Mouse (Mus musculus) CD4-positive, CD25-positive, alpha-beta regulatory T cell, adult 2 months (primary cell): ENCODE measurements around the gene Kcnh6.
"Not testable (repeated sequence)": the region's sequence is repeated elsewhere in the genome, so short reads cannot be mapped to it uniquely, and the experiment has no call there.

Experiments used
- DNase-seq: peaks from one replicate; pipeline ENCODE4 v3.0.0-alpha.2; 2012; ENCODE audit warnings: low read depth, low spot score

Kcnh6 gene

GRCm38 (mm10) chr11:106013556-106014225, 5.8 kb downstream of the Kcnh6 start:
- DNase-seq: no peak

GRCm38 (mm10) chr11:106016440-106016839, 8.5 kb downstream of the Kcnh6 start:
- DNase-seq: no peak

GRCm38 (mm10) chr11:106020051-106020763, 12.3 kb downstream of the Kcnh6 start:
- peak; percentile 60 for DNase-seq

DNA sequence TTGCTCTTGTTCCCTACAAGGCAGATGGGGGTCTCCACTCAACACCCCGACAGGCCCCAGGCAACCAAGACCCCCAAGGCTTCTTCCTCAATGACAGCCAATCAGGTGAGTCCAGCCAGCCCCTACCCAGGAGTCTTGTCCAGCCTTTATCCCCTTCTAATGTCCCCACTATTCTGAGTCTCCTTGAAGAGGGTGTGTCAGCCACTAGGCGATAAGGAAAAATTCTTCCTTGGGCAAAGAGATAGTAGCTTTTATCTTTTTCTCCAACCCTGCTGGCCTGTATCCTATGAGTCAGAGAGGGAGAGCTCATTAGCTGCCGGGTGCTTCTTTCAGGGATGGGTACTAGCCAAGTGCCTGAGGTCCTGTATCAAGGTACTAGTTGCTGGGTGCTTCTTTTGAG, 17.9 kb downstream of the Kcnh6 start:
- no peak for DNase-seq

GRCm38 (mm10) chr11:106026465-106027151, 18.7 kb downstream of the Kcnh6 start:
- peak; percentile 89 for DNase-seq

DNA sequence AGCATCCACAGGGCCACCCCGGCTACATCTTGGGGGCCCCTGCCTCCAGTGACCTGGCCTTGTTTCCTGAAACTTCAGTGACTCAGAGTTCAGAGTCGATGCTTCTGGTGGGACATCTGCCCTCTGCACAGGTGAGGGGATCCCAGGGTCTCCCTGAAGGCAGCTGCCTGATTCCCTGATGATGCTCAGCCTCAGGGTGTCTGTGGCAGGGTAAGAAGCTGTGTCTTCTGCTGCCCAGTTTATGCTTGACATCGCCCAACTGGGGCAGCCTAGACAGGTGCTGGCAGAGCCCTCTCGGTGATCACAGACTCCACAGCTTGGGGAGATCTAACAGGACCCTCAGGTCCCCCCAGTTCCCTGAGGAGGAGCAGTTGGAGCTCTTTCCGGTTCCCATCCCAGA, 19.7 kb downstream of the Kcnh6 start:
- DNase-seq: peak; percentile 58

- DNase-seq: not testable (repeated sequence)
Measured at GRCm38 (mm10) chr11:106032074-106032473, 24.1 kb downstream of the Kcnh6 start.

GRCm38 (mm10) chr11:106033491-106033919, 25.6 kb downstream of the Kcnh6 start:
- peak; percentile 90 for DNase-seq

DNA sequence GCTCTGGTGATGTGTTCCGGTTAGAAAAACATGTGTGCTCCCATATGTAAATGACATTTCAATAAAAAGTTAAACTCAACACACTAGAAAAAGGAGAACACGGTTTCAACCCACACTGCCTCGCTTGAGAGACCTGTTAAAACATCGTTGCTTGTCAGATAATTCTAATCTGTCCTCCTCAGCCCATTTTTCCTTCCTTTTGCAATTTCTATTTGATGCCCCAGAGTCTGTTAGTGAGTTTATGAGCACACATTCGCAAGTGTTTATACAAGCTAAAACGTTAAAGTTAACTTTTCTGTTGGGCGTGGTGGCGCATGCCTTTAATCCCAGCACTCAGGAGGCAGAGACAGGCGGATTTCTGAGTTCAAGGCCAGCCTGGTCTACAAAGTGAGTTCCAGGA, 27.1 kb downstream of the Kcnh6 start:
- DNase-seq: no peak

DNA sequence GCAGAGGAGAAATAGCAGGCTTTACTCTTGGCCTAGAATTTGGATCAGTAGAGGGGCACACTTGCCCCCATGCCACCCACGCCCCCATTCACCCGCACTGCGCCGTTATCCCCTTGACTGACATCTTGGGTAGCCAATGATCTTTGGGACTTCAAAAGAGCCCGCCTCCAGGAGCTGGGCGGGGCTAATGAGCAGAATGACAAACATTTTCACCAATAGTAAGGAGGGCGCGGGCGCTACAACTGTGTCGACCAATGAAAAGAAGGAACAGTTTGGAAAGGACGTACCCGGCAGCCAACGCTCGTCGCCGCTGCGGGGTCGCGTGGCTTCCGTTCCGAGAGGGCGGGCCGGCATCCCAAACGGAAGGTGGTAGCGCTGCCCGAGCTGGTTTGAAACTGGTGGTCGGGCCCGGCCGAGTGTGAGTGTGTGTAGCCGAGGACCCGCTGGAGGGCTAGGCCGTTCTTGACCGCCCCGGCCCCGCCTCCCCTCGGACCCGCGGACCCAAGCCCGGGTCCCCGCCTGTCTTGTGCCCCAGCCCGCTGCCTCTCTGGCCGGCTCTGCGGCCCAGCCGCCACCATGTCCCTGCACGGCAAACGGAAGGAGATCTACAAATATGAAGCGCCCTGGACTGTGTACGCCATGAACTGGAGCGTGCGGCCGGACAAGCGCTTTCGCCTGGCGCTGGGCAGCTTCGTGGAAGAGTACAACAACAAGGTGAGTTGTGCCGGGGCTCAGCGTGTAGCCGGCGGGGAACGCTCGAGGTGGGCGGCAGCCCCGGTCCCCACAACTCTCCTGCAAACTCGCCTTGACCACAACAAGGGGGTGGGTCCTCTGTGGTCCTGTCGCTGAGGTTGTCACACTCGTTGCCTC, 28.9 kb downstream of the Kcnh6 start, which contains the start of gene Dcaf7:
TSS of gene Dcaf7 (plus strand) at position 325 of the 870 bp plus-strand sequence.
- DNase-seq: peak; percentile 97

DNA sequence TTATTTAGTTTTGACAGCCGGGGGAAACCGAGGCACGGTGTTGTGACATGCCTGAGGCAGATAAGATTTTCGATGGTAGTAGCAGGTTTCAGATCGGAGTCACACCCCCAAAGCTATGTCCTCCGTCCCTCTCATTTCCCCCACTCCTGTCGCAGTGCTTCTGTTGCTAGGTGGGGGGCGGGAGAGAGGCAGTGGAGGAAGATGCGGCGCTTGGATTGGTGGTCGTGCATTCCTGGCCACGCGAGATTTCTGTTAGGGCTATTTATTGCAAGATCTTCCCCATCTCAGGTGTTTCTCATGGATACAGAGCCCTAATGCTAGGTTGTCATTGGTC, 29.5 kb downstream of the Kcnh6 start:
- DNase-seq: peak; percentile 34

DNA sequence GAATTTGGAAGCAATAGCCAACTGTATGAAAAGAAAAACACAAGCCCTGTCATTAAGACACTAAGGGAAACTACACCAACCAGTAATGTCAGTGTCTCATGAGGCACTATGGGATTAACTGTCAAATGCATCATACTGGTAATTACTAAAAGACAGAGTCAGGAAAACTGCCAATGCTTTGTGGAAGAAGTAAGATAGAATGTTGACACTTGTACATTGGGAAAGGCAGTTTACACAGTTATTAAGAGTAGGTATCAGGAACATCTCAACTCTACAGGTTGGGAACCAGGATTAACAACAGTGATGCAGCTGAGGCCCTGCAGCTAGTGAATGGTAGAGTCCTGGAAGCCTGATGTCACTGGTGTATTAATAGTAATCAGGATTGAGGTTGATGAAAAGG, 36.4 kb downstream of the Kcnh6 start:
- no peak for DNase-seq

- no peak for DNase-seq
Measured at GRCm38 (mm10) chr11:106045256-106045655, 37.3 kb downstream of the Kcnh6 start.

GRCm38 (mm10) chr11:106045780-106046179, 37.9 kb downstream of the Kcnh6 start:
- no peak for DNase-seq

DNA sequence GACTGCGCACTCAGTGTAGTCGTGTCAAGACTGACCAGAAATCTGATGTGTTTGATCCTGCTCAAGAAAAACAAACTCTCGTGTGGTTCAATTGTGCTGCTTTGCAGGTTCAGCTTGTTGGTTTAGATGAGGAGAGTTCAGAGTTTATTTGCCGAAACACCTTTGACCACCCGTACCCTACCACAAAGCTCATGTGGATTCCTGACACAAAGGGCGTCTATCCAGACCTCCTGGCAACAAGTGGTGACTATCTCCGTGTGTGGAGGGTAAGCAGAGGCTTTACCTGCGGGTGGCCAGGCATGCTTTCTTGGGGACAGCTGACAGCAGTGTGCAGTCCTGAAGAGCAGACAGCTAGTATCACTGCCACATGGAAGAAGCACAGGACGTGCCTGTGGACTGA, 38.7 kb downstream of the Kcnh6 start:
- no peak for DNase-seq

- no peak for DNase-seq
Measured at GRCm38 (mm10) chr11:106053921-106054320, 46.0 kb downstream of the Kcnh6 start.

DNA sequence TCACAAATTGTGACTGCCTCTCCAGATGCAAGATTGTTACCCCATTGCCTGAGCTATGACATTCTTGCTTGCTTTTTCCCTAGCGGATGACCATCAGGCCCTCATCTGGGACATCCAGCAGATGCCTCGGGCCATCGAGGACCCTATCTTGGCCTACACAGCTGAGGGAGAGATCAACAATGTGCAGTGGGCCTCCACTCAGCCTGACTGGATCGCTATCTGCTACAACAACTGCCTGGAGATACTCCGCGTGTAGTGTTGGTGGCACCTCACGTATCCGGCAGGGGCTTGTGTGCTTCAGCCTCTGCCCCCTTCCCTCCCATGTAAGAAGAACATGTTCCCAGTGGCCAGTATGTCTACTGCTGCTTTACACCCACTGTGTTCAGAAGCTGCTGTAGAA, 46.7 kb downstream of the Kcnh6 start:
- no peak for DNase-seq

DNA sequence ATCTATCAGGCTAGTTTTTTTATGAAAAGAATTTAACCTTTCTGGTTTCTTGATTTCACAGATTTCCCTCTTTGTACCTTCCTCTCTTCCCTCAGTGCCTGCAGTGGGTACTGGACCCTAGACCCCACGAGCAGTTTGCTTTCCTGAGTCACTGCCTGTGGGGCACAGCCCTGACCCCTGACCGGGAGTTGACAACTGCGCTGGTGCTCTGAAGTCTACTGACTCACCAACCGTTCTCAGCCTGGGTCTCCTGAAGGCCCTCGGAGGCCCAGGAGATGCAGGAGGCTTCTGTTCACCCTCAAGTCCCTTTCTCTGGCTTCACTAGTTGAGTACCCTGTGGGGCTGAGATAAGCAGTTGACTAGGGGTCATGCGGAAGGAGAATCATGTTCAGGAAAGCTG, 47.4 kb downstream of the Kcnh6 start:
- DNase-seq: no peak

DNA sequence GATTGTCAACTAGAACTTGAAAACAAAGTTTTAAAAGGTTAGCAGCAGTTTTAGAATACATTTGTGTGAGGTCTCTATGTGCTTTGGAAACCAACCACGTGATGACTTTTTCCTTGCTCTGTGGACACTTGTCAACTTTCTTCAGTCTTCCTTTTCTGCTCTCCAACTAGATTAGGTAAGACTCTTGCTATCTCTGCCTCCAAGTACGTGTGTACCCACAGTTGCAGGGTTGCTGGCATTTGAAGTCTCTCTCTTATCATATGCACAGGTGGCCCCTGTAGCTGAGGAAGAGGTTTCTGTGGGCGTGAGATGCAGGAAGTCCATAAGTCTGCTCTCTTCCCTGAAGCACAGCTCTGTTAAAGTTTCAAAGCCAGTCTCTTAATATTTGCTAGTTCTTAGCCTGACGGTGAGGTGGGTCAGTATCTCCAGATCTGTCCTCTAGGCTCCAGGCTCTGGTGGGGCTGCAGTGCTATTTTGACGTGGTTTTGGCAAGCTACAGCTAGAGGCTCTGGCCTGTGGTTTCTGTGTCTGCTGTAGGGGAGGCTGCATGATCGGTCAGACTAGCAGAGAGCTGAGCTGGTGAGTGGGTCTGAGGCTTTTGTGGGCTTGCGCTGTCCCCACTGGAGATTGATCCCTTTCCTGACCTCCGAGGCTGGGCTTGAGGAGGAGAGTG, 49.0 kb downstream of the Kcnh6 start:
- DNase-seq: peak; percentile 72

- DNase-seq: no peak
Measured at GRCm38 (mm10) chr11:106058020-106058419, 50.1 kb downstream of the Kcnh6 start.

- no peak for DNase-seq
Measured at GRCm38 (mm10) chr11:106060549-106060948, 52.6 kb downstream of the Kcnh6 start.
